Mouse (Mus musculus): ENCODE results near the gene Pax1. TPM values are rescaled to one million over a fixed set of nuclear protein-coding genes. Genes with fewer than 3 reads are reported as not detected.

Gene Pax1
- polyA plus RNA-seq, 1 experiment from 2014 or later: 0.09 TPM

GRCm38 (mm10) chr2:147370091-147370490, 8.4 kb downstream of the Pax1 start:
- Histone ChIP-seq H3K9me3 (ENCODE audit: control insufficient read depth, low read length) (no peaks in the 10 kb centered on the region; the same call in 1 of the 2 replicates), H3K4me3 (ENCODE audit: low read depth, low read length) (no peak overlapping the region), H3K4me1 (ENCODE audit: control insufficient read depth, insufficient read depth, low read length) (no peaks in the 10 kb centered on the region), H3K27me3 (ENCODE audit: control insufficient read depth, insufficient read depth, low read length) (peaks cover 79% of the 10 kb centered on the region), H3K36me3 (ENCODE audit: control insufficient read depth, insufficient read depth, low read length) (no peaks in the 10 kb centered on the region), H3K27ac (ENCODE audit: low read depth, low read length) (no peak overlapping the region), H3K9ac (replicated peaks; ENCODE audit: low read depth, low read length) (no peak overlapping the region), H3K4me2 (ENCODE audit: low read depth, low read length) (no peak overlapping the region)
- ATAC-seq (ENCODE audit: low read depth): no peak
- 10% methylated on average over 5 of the region's 5 CpGs for WGBS

DNA sequence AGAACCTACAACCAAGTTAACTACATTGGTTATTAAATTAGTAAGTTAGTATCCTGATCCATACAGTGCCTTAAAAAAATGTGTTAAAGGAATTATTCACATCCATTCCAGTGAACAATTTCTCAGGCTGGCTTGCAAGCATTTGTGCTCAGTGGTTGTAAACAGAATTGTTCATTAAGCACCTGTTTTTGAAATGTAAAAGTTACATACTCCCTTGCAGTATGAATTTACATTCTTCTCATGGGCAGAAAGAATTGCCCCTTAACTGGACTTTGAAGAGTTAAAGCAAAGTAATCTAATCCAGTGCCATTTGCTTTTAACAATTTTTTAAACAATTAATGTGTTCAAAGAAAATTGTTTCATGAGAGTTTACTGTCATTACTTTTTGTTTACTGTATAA, 9.6 kb downstream of the Pax1 start:
- Histone ChIP-seq H3K36me3 (ENCODE audit: control insufficient read depth, insufficient read depth, low read length) (no peaks in the 10 kb centered on the region), H3K9ac (replicated peaks; ENCODE audit: low read depth, low read length) (no peak overlapping the region), H3K4me1 (ENCODE audit: control insufficient read depth, insufficient read depth, low read length) (no peaks in the 10 kb centered on the region), H3K27ac (ENCODE audit: low read depth, low read length) (no peak overlapping the region), H3K27me3 (ENCODE audit: control insufficient read depth, insufficient read depth, low read length) (peaks cover 80% of the 10 kb centered on the region), H3K4me2 (ENCODE audit: low read depth, low read length) (no peak overlapping the region), H3K9me3 (ENCODE audit: control insufficient read depth, low read length) (no peaks in the 10 kb centered on the region; the same call in 1 of the 2 replicates), H3K4me3 (ENCODE audit: low read depth, low read length) (no peak overlapping the region)
- ATAC-seq (ENCODE audit: low read depth): no peak

DNA sequence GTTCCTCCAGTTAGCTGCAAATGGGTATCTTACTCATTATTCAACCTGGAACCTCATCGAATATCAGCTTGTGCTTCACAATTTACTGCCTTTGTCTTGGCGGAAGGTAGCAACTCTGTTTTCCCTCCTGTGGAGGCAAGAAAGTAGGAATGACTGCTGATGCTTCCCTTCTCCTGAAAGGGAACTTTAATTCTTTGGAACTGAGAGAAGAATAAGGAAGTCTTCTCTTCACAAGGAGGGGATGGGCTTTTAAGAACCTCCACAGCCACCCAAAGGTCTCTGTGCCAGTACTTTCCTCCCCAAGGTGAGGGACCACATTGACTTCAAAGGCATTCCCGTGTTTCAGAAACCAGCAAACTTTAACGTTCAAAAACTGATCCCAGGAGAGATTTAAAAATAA, 10.1 kb downstream of the Pax1 start:
- ATAC-seq (ENCODE audit: low read depth): no peak
- H3K9ac ChIP-seq (replicated peaks; ENCODE audit: low read depth, low read length): no peak overlapping the region
- no peaks in the 10 kb centered on the region; the same call in 1 of the 2 replicates for H3K9me3 ChIP-seq (ENCODE audit: control insufficient read depth, low read length)
- H3K4me1 ChIP-seq (ENCODE audit: control insufficient read depth, insufficient read depth, low read length): no peaks in the 10 kb centered on the region
- no peak overlapping the region for H3K4me2 ChIP-seq (ENCODE audit: low read depth, low read length)
- no peaks in the 10 kb centered on the region for H3K36me3 ChIP-seq (ENCODE audit: control insufficient read depth, insufficient read depth, low read length)
- 5% methylated on average over 4 of the region's 4 CpGs for WGBS
- H3K27ac ChIP-seq (ENCODE audit: low read depth, low read length): no peak overlapping the region
- H3K27me3 ChIP-seq (ENCODE audit: control insufficient read depth, insufficient read depth, low read length): peaks cover 84% of the 10 kb centered on the region
- H3K4me3 ChIP-seq (ENCODE audit: low read depth, low read length): no peak overlapping the region

DNA sequence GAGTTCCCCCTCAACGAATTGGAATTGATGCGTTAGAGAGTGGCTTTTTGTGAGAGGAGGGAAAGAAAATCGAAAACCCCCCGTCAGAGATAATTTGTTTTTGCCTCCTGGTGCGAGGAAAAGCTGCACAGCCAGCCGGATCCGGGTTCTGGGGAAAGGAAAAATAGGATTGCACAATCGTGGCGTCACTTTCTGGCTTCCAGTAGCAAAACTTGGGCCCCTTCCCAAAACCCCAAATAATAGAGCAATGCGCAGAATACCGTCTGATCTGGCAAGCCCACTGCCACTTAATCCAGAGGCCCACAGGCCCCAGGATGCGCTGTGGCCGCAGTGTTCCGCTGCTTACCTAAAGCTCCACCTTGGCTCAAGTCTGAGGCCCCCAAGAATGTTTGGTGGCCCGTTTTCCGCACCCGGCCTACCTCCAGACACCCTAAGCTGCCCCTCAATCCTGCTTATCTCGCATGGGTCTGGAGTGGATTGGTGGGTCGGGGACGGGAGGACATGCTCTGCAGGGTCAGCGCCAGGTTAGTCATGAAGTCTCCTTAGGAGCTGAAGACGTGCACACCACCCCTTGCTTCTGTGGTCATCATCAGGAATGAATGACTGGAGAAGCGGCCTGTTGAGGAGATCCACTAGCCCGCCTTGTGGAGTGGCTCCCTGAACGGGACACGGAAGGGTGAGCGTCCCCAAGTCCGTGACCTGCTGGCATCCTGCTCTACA, 11.4 kb downstream of the Pax1 start:
- ATAC-seq (ENCODE audit: low read depth): 0 out of 2 replicates have a peak, but pooled peaks have one; percentile 34
- no peak overlapping the region for H3K27ac ChIP-seq (ENCODE audit: low read depth, low read length)
- no peaks in the 10 kb centered on the region for H3K4me1 ChIP-seq (ENCODE audit: control insufficient read depth, insufficient read depth, low read length)
- no peak overlapping the region for H3K4me3 ChIP-seq (ENCODE audit: low read depth, low read length)
- H3K27me3 ChIP-seq (ENCODE audit: control insufficient read depth, insufficient read depth, low read length): peaks cover 83% of the 10 kb centered on the region
- no peaks in the 10 kb centered on the region; the same call in 1 of the 2 replicates for H3K9me3 ChIP-seq (ENCODE audit: control insufficient read depth, low read length)
- 2% methylated on average over 28 of the region's 28 CpGs for WGBS
- H3K9ac ChIP-seq (replicated peaks; ENCODE audit: low read depth, low read length): no peak overlapping the region
- H3K36me3 ChIP-seq (ENCODE audit: control insufficient read depth, insufficient read depth, low read length): no peaks in the 10 kb centered on the region
- no peak overlapping the region for H3K4me2 ChIP-seq (ENCODE audit: low read depth, low read length)

GRCm38 (mm10) chr2:147373667-147374007, 11.9 kb downstream of the Pax1 start:
- Histone ChIP-seq H3K27me3 (ENCODE audit: control insufficient read depth, insufficient read depth, low read length) (peaks cover 83% of the 10 kb centered on the region), H3K4me1 (ENCODE audit: control insufficient read depth, insufficient read depth, low read length) (no peaks in the 10 kb centered on the region), H3K9me3 (ENCODE audit: control insufficient read depth, low read length) (no peaks in the 10 kb centered on the region; the same call in 1 of the 2 replicates), H3K9ac (replicated peaks; ENCODE audit: low read depth, low read length) (no peak overlapping the region), H3K36me3 (ENCODE audit: control insufficient read depth, insufficient read depth, low read length) (no peaks in the 10 kb centered on the region), H3K27ac (ENCODE audit: low read depth, low read length) (no peak overlapping the region), H3K4me3 (ENCODE audit: low read depth, low read length) (no peak overlapping the region), H3K4me2 (ENCODE audit: low read depth, low read length) (no peak overlapping the region)
- WGBS: 0% methylated on average over 19 of the region's 19 CpGs
- no peak for ATAC-seq (ENCODE audit: low read depth)

DNA sequence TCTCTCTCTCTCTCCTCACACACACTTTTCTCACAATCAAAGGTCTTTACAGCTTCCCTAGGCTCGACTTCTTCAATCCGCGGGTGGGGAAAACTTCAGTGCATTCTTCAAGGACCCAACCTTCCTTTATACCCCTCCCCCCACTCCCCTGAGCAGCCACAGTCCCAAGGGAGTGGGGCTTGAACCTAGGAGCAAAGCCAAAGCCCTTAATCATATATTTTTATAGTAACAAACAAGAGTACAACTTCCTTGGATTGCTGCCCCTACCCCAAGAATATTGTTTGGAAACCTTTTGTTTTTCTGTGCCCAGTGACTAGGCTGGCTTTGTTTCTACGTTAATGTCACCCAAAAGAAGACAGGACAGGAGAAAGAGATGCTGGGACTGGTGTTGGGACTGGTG, 12.5 kb downstream of the Pax1 start:
- H3K36me3 ChIP-seq (ENCODE audit: control insufficient read depth, insufficient read depth, low read length): no peaks in the 10 kb centered on the region
- no peak overlapping the region for H3K27ac ChIP-seq (ENCODE audit: low read depth, low read length)
- H3K9me3 ChIP-seq (ENCODE audit: control insufficient read depth, low read length): no peaks in the 10 kb centered on the region; the same call in 1 of the 2 replicates
- H3K4me3 ChIP-seq (ENCODE audit: low read depth, low read length): no peak overlapping the region
- no peak overlapping the region for H3K4me2 ChIP-seq (ENCODE audit: low read depth, low read length)
- H3K4me1 ChIP-seq (ENCODE audit: control insufficient read depth, insufficient read depth, low read length): no peaks in the 10 kb centered on the region
- no peak for ATAC-seq (ENCODE audit: low read depth)
- peaks cover 83% of the 10 kb centered on the region for H3K27me3 ChIP-seq (ENCODE audit: control insufficient read depth, insufficient read depth, low read length)
- H3K9ac ChIP-seq (replicated peaks; ENCODE audit: low read depth, low read length): no peak overlapping the region
- 2% methylated on average over 4 of the region's 4 CpGs for WGBS

DNA sequence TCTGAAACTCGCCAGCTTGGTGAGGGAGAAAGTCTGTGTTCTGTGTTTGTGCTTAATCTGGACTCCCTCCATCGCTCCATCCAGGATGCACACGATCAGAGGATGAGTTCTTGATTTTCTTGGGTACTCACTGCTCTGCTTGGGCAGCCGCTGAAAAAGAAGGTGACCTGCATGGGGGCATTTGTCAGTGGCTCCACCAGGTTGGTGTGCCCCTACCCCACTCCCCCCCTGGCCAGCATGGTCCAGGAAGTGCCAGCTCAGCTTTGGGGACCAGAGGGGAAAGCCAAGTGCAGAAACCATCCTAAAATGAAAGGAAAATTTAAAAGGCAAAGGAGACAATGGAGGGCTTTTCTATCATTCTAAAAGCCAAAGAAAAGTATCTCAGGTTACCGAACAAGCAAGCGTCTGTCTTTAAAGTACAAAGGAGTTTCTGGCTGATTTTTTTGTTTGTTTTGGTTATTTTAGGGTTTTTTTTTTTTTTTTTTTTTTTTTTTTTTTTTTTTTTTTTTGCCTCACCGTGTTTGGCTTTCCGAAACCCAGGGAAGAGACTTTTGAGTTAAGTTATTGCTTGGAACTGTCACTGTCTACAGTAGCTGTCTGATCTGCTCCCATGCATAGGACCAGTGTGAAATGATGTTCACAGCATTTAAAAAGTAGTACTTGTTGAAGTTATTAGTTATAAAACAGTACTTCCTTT, 13.4 kb downstream of the Pax1 start:
- no peaks in the 10 kb centered on the region for H3K36me3 ChIP-seq (ENCODE audit: control insufficient read depth, insufficient read depth, low read length)
- 10% methylated on average over 8 of the region's 8 CpGs for WGBS
- H3K9me3 ChIP-seq (ENCODE audit: control insufficient read depth, low read length): no peaks in the 10 kb centered on the region; the same call in 1 of the 2 replicates
- H3K4me1 ChIP-seq (ENCODE audit: control insufficient read depth, insufficient read depth, low read length): no peaks in the 10 kb centered on the region
- no peak overlapping the region for H3K27ac ChIP-seq (ENCODE audit: low read depth, low read length)
- H3K4me3 ChIP-seq (ENCODE audit: low read depth, low read length): no peak overlapping the region
- ATAC-seq (ENCODE audit: low read depth): no peak
- H3K4me2 ChIP-seq (ENCODE audit: low read depth, low read length): no peak overlapping the region
- peaks cover 76% of the 10 kb centered on the region for H3K27me3 ChIP-seq (ENCODE audit: control insufficient read depth, insufficient read depth, low read length)
- no peak overlapping the region for H3K9ac ChIP-seq (replicated peaks; ENCODE audit: low read depth, low read length)

GRCm38 (mm10) chr2:147378934-147379333, 17.2 kb downstream of the Pax1 start:
- H3K27me3 ChIP-seq (ENCODE audit: control insufficient read depth, insufficient read depth, low read length): peaks cover 40% of the 10 kb centered on the region
- no peaks in the 10 kb centered on the region for H3K4me1 ChIP-seq (ENCODE audit: control insufficient read depth, insufficient read depth, low read length)
- H3K4me2 ChIP-seq (ENCODE audit: low read depth, low read length): no peak overlapping the region
- H3K36me3 ChIP-seq (ENCODE audit: control insufficient read depth, insufficient read depth, low read length): no peaks in the 10 kb centered on the region
- H3K9me3 ChIP-seq (ENCODE audit: control insufficient read depth, low read length): no peaks in the 10 kb centered on the region
- WGBS: 18% methylated on average over 4 of the region's 4 CpGs
- no peak overlapping the region for H3K27ac ChIP-seq (ENCODE audit: low read depth, low read length)
- no peak overlapping the region for H3K4me3 ChIP-seq (ENCODE audit: low read depth, low read length)
- H3K9ac ChIP-seq (replicated peaks; ENCODE audit: low read depth, low read length): no peak overlapping the region
- ATAC-seq (ENCODE audit: low read depth): peak; percentile 66

DNA sequence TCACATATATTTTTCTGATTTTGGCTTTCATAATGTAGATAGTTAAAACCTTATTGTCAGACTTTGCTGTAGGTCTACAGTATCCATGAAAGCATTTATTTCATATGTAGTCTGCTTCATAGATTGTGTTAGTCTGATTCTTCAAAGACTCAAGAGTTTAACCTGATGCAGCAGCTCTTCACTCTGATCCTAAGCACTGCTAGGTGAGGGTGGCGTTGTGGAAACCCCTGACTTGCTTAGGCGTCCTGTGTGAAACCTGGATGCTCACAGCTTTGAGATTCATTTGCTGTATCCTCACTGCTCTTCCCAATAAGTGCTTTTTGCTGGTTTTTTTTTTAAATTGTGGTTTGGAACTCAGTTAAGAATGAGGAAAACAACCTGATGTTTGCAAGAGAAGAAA, 21.6 kb downstream of the Pax1 start:
- H3K36me3 ChIP-seq (ENCODE audit: control insufficient read depth, insufficient read depth, low read length): no peaks in the 10 kb centered on the region
- H3K4me2 ChIP-seq (ENCODE audit: low read depth, low read length): no peak overlapping the region
- ATAC-seq (ENCODE audit: low read depth): no peak
- H3K27ac ChIP-seq (ENCODE audit: low read depth, low read length): no peak overlapping the region
- no peak overlapping the region for H3K9ac ChIP-seq (replicated peaks; ENCODE audit: low read depth, low read length)
- 0 out of 2 replicates have a peak, but pooled peaks cover 2% of the 10 kb centered on the region for H3K27me3 ChIP-seq (ENCODE audit: control insufficient read depth, insufficient read depth, low read length)
- no peak overlapping the region for H3K4me3 ChIP-seq (ENCODE audit: low read depth, low read length)
- WGBS: 94% methylated on average over 2 of the region's 2 CpGs
- H3K4me1 ChIP-seq (ENCODE audit: control insufficient read depth, insufficient read depth, low read length): no peaks in the 10 kb centered on the region
- no peaks in the 10 kb centered on the region for H3K9me3 ChIP-seq (ENCODE audit: control insufficient read depth, low read length)
